Mouse (Mus musculus) spleen, embryonic (tissue): ENCODE measurements around the gene Atf7.

Source experiments
- CTCF ChIA-PET: fragments of 350-600 bp; sonication (Branson Sonifier 250); formaldehyde crosslinking; loops from one replicate; lab custom pipeline; 2022; lab: Charles Lee

Atf7 gene

DNA sequence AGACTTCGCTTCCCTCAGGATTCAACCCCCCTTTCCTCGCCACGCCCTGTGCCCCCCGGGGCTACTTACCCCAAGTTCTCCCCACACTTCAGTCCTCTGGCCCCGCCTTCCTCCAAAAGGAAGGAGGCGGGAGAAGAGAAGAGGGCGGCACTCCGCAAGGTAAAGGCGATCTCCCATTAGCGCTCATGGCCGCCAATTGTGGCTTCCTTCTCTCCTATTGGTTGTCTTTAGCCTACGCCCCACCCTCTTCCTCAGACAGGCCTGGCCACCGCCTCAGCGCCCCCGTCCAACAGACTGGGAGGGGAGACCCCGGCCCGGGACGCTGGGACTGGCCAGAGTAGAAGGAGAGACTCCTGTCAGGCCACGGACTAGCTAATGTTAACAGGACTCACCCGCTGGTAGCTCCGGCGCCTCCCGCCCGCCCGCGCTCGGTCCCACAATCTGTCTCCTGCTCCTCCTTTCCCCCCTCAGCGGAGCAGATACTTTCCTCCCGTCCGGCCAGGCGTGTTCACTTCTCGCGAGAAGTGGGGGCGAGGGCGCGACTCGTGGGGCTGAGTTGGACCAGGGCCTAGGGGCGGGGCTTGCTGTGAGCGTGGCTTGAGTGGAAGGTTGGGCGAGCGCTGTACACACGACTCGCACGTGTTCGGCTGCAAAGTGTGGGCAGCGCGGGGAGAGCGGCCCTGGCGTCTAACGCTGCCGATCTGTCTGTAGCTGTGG lies at the start of gene Atf7, which contains the start of gene Gm28047:
TSS of gene Atf7 (minus strand) at position 495 of the 717 bp plus-strand sequence.
TSS of gene Gm28047 (minus strand) at position 98 of the 717 bp plus-strand sequence.
- CTCF ChIA-PET = interaction anchor here (1.5 kb wide), 1 partner anchor 166 kb away, joined by 4 read pairs; the partner anchor contains the start of gene Prr13

DNA sequence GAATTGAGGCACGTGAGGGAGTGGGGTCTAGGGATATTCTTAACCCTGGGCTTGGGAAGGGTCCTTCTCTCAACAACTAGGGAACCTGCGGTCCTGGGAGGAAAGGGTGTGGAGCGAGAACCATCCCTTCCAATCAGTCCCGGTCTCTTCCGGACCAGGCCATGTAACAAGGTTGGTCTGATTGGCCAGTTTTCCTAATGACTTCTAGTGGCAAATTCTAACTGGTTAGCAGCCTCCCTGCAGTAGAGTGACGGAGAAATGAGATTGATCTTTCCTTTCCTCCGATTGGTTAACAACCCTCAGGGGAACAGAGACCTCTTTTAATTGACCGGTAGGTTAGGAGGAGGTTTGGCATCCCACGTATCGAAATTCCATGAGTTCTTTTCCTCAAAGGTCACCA lies 48.3 kb upstream of the Atf7 start:
- CTCF ChIA-PET = no interaction called here

DNA sequence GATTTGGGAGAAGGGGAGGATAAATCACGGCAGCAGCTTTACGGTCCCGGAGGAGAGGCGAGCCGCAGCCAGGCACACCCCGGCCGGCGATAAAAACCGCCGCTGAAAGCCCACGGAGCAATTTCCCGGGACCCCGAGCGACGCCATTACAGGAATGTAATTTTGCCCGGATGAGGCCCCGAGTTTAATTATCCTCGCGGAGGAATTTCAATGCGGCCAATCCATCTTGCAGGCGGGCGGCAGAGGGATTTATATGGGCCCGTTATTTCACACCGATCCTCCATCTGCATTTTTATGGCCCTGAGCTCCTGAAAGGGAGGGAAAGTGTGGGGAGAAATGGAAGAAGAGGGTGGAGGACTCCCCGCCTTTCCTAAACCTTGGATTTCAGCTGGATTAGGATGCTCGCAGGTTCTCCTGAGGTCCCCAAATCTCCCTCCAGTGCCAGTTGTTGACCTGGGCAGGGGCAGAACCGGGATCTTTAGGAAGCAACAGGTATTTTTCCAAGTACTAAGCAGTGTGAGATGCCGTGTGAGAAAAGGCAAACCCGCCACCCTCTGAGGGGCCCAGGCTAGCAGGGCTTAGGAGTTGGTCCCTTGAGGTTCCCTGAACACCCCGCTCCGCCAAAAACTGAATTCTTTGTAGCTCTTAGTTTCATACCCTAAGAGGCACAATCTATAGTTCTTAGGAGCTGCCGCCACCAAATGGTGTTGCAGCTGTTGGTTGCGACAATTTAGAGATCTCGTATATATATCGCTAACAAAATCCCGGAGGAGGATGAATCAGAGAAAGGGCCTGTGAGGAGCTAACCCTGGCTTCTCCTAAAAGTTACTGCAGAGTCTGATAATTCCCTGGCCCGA lies 47.2 kb upstream of the Atf7 start, which contains the start of gene Atp5g2:
TSS of gene Atp5g2 (minus strand) at position 138 of the 857 bp plus-strand sequence.
- CTCF ChIA-PET = interaction anchor here (0.6 to 1.5 kb wide), 2 partner anchors 55 to 62 kb away, joined by 3 to 4 read pairs; no protein-coding TSS in a partner anchor

DNA sequence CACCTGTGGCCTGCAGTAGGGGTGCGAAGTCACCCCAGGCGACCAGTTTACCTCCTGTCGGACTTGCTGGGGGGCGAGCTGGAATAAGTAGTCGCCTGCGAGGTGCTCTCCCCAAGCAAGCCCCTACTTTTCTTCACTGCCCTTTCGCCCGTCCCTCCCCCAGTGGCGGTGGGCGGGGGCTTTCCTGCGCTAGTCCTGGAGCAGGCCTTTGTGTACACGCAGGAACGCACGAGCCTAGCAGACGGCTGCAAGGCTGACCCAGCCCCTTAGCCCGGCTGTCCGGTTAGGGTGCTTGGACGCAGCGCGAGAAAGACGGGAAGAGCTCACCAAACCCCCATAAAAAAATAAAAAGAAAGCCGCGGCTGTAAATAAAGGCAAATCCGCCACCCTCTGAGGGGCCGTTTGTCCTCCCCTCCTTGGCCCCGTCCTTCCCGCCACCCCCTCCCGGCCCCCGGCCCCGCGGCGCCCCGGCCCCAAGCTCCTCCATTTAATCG lies 46.5 kb upstream of the Atf7 start:
- CTCF ChIA-PET = interaction anchor here (0.6 to 1.5 kb wide), 2 partner anchors 55 to 62 kb away, joined by 3 to 4 read pairs; no protein-coding TSS in a partner anchor

DNA sequence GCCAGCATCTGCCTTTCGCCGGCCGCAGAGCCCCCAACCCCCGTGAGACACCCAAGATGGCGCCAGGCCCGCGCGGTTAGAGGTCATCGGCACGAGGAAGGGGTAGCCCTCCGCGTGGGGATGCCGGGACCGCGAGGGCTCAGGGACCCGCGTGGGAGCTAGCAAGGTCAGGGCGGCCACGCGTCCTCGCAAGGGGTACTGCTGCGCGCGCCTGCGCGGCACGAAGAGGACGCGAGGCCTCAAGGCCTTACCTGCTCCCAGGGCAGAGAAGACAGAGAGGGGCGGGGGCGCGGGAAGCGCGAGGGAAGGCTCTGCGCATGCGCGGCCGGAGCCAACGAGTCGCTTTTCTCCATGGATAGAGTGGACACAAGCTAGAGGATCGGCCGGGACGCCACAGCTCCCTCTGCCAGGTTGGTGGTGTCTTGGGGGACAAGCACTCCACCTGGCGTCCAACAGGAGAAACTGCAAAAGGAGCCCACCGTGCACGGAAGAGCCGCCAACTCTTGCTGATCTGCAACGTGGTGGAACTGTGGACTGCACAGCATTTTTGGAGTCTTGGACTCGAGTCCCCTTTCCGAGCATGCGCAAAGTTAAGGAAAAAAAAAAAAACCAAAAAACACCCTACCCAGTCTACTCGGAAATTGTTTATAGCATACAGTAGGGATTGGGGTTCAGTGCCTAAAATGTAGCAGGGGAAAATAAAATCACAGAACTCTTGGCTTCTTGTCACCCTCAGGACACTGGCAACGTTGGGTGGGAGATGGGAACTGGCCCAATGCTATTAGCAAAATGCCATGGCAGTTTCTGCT lies 45.7 kb upstream of the Atf7 start:
- CTCF ChIA-PET = interaction anchor here (0.7 to 1.5 kb wide), 2 partner anchors 54 to 142 kb away, joined by 4 to 6 read pairs; no protein-coding TSS in a partner anchor

DNA sequence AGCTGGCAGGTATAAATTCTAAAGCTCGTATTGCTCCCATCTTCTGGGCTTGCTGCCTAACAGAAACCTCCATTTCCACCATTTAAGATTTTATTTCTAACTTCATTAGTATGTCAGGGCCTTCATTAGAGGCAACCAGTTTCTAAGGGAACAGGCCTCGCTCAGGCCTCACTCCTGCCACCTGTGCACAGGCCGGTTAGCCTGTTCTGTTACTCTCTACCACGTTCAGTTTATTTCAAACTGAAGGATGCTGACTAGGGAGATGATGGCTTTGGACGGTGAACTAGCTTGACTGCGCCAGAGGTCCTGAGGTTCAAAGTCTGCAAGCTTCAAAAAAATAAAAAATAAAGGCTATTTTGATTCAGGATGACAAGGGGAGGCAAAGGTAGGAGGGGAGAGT lies 45.0 kb upstream of the Atf7 start:
- CTCF ChIA-PET = no interaction called here

DNA sequence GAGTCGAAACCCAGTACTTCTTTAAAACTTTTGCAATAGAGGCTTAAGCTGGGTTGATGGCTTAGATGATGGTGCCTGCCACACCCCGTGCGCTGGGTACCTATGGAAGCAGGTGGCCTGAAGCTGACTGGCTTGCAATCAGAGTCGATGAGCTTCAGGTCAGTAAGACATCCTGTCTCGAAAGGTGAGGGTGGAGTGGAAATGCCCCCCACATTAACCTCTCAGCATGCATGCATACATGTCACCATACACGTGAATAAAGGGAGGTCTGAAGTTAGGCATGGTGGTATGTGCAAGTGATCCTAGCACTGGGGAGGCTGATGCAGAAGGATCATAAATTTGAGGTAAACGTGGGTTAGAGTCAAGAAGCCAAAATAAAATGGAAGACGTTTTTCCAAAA lies 44.3 kb upstream of the Atf7 start:
- CTCF ChIA-PET = no interaction called here

DNA sequence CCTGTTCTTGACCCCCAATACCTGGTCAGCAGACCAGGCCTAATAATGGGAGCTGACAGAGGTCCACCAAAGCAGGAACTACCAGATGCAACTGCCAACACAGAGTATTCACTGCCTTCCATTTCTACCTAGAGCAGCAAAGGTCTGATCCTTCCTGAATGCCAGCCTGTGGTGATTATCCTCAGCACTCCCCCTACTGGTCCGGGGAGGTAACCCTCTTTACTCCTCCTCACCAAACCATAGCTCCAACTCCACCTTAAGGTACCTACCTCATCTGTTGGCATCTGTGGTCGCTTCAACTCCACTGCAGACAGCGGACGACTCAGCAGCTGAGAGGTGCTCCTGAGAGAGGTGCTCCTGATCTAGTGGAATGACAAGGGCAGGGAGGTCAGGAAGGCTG lies 40.2 kb upstream of the Atf7 start:
- CTCF ChIA-PET = no interaction called here

DNA sequence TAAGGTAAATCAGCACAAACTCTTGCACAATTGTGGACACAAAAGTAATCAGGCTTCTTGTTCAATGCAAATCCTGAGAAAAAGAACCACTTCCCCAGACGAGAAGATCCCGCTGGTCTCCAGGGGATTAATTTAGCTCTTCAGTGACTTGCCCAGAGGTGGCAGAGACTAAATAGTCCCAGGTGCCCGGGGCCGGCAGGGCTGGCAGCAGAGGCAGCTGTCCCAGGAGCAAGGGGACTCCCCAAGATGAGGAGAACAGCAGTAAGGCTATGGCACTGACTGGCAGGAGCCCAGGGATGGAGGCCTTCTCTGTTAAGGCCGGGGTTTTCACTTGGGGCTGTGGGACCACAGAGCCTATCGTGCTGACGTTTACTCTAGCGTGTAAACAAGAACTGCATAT lies 38.6 kb upstream of the Atf7 start:
- CTCF ChIA-PET = no interaction called here

DNA sequence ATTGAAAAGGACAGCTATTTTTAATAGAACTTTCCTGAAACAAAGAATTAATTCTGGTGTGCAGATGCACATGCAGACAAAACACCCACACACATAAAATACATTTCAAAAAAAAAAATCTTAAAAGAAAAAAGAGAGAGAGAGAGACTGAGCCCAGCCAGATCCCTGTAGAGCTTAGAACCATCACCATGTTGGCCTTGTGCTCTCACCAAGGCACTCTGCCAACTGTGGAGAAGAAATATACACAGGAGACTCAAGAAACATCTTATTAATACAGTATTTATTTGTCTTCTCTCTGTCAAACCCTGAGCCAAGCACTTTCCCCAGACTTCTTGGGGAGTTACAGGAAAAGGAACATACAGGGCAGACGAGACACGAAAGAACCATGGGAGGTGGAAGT lies 37.3 kb upstream of the Atf7 start:
- CTCF ChIA-PET = interaction anchor here (0.7 kb wide), 1 partner anchor 287 kb away, joined by 4 read pairs; no protein-coding TSS in a partner anchor

DNA sequence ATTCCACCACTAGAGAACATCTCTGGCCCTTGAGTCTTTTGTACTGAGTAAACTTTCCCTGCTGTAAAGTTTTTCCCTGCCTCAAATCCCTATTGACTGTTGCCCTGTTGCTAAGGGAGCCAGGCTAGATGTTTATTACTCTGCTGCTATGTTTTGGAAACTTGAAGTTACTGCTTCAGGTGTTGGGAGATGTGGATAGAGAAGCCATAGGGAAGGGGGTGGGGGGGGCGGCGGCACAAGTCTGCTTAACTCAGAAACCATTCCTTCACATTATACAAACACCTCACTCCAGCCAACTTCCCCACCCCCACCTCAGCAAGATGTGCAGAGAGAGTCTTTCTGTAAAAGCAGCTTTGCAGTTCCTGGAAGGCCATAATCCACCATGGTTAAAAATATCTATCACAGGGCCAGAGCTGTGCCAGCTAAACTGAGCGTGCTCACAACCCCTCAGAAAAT lies 32.7 kb upstream of the Atf7 start:
- CTCF ChIA-PET = interaction anchor here (0.8 kb wide), 1 partner anchor 317 kb away, joined by 11 read pairs; no protein-coding TSS in a partner anchor

DNA sequence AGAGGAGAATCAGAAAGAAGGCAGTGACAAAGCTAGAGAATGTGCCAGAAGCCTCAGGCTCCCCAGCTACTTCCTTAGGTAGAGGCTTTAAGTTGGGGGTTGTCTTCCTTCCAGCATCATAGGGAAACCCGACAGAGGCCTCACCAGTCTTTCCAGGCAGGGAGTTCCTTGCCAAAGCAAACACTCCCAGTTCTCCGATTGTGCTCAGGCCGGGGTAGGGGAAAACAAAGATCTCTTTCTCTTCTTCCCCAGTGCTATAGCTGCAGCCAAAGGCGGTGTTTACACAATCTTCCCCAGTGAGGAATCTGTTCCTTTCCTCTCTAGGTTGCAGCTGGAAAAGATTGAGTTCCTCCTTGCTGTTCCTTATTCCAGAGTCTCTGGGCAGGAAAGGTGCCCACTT lies 31.4 kb upstream of the Atf7 start:
- CTCF ChIA-PET = no interaction called here

DNA sequence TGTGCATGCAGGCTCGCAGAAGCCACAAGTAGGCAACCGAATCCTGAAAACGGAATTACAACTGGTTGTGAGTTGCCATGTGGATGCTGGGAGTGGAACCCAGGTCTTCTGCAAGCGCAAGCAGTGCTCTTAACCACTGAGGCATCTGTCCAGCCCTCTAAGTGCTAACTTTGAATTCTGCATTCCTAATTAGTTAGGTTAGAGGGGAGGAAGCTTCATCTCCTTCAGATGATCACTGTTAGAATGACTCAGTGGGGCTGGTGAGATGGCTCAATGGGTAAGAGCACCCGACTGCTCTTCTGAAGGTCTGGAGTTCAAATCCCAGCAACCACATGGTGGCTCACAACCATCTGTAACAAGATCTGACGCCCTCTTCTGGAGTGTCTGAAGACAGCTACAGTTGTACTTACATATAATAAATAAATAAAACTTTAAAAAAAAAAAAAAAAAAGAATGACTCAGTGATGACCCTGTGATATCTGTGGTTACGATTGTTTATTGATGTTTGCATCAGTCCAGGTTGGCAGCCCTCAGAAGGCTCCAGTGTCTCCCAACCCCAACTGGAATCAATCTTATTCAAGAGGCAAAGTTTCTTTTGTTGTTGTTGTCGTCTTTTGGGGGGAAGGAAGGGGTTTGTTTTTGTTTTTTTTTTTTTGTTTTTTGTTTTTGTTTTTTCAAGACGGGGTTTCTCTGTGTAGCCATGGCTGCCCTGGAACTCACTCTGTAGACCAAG lies 26.8 kb upstream of the Atf7 start:
- CTCF ChIA-PET = interaction anchor here (0.7 kb wide), 1 partner anchor 293 kb away, joined by 10 read pairs; no protein-coding TSS in a partner anchor

DNA sequence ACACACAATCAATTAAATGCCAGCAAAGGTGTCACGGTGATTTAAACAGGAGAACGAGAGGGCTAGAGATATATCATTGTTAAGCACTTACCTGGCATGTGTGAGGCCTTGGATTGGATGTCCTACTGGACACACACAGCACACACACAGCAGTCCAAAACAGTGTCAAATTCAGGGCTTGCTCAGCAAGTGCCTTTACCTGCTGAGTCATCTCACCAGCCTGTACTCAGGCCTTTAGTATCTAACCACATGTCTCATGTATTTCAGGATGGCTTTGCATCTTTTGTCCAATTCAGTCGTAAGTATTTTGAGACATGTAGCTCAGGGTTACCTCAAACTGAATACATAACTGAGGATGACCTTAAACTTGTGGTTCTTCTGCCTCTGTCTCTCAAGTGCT lies 25.8 kb upstream of the Atf7 start:
- CTCF ChIA-PET = no interaction called here

DNA sequence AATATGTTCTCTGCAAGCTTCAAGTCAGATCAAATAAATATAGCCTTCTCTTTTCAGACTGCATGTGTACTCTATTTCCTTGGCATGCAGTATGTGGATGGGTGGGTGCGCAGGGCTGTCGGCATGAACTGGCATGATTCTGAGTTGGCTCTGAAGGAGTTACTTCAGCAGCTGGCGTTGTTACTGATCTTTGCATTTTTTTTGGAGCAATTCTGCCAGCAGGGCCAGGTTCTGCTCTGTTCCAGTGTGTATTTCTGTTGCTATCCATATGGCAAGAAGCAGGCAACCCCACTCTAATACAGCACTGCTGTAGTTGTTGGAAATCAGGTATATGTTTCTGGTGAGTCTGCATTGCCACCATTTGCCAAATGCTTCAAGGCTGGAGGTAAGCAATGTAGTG lies 10.6 kb upstream of the Atf7 start:
- CTCF ChIA-PET = interaction anchor here (0.6 kb wide), 1 partner anchor 493 kb away, joined by 3 read pairs; no protein-coding TSS in a partner anchor

DNA sequence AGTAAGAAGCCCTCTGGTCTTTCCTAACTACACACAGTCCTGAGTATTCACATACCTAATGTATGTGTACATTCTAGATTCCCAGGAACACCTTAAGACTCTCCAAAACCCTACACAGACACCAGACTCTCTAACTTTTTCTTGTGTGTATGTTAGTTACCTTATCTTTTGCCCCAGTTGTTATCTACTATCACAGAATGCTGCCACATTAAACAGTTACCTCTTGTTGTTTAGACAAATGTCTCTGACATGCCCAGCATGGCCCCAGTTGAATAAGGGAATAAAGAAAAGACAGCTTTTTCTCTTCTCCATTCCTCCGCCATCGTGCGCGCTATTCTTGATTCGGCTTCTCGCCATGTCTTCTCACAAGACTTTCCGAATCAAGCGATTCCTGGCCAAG lies 9.4 kb upstream of the Atf7 start:
- CTCF ChIA-PET = no interaction called here

DNA sequence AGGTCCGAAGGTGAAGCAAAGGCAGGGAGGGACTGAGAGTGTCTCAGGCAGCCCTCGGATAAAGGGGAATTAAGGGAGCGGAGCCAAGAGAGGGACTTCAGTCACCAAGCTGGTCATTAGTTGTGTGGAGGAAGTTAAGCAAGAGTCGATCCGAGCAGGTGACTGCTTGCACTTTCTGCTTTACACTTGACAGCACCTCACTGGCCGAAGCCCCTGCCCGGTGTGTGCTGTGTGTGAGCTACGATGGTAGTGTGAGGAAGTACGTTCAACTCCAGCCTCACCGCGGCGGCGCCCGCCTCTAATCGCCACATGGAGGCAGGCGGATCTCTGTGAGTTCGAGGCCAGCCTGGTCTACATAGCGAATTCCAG lies 407 bp upstream of the Atf7 start:
- CTCF ChIA-PET = interaction anchor here (0.7 to 1.5 kb wide), 2 partner anchors 166 to 378 kb away, joined by 3 to 4 read pairs; partner anchors contain the start of gene Prr13

DNA sequence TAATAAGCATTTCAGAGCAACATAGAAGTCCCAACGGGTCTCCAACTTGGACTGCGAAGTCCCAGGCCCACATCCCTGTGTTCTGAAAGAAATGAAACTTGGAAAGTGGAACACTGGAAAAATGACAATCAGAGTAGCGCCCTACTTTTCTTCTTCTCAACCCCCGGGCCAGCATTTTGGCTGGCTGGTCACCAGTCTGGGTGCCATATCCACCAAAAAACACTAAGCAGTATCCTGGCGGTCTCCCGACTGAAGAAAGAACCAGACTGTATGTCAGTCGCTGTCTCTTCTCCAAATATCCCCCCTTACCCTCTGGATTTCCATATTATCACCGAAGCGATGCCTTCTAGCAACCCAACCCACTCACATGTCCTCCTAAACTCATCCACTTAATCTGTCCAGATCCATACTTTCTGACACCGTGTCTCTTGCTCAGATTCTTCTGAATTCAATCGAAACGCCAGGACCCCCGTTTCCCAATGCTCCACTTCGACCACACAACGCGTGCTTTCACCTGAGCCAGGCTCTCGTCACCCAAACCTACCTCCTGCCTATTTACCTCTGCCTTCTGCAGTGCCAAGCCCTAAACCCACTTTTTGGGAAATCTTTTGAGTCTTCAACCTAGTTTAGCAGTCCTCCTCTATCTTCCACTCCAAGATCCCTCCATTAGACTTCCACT lies 834 bp downstream of the Atf7 start:
- CTCF ChIA-PET = no interaction called here

DNA sequence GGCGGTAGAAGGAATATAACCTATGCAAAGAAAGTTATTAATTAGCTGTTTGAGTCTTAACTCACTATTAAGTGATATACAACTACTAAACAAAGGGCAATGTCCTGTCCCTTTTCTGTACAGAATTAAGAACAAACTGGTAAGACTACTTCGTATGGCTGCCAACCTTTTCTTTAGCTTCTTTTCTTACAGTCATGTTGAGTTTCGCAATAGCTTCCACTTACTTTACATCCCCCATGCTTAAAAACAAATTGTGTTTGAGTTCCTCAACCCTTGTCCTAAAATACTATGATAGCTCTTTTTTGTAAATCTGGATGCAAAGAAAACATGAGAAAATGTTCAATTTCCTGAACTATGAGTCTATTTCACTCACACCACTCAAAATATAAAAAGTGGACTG lies 2.1 kb downstream of the Atf7 start:
- CTCF ChIA-PET = interaction anchor here (0.5 kb wide), 1 partner anchor 79 kb away, joined by 4 read pairs; no protein-coding TSS in a partner anchor
